In the genomic region with DNA sequence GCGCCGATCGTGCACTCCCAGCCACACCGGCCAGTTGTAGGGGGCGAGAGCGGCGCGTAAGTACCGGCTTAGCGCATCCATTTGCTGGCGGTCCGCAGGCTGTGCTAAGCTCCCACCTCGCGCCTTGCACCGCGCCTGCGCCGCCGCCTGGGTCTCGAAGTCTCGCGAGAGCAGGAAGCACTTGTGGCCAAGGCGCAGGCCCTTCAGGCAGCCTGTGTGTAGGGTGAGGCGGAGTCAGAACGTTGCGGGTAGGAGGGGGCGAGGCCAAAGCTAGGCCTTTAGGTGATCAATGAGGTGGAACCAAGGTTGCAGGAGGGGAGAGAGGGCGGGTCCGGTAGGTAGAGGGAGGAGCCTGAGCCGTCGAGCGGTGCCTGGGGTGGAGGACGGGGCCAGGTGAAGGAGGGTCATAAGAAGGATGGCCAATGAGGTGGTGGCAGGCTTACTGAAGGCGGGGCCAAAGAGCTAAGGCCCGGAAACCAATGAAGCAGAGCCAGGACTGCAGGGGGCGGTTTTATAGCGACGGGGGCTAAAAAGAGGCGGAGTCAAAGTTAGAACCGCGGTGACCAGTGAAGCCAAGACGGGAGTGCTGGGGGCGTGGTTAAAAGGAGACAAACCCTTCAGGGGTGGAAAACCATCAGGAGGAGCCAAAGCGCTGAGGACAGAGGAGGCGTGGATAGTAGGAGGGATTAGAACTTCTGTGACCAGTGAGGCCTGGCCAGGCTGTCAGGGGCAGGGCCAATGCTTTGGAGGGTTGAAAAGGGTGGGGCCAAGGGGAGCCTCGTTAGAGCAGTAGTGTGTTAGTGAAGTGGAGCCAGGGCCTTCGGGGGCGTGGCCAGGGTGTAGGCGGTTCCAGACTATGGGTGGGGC, we compare ENCODE assay signal across 8 mouse cellular contexts. TPM values are rescaled to one million over a fixed set of nuclear protein-coding genes. Genes with fewer than 3 reads are reported as not detected.
DNase-seq lines count a peak whose midpoint lies in the region; ATAC-seq lines count a peak whose summit lies in the region.

No protein-coding gene starts in this region.

- H3K36me3 ChIP-seq in heart, embryonic 10.5 days = no peaks in the 10 kb centered on the region
- no peaks in the 10 kb centered on the region for H3K36me3 ChIP-seq in kidney, embryonic 15.5 days

- peak overlapping the region; percentile 77 for H3K9ac ChIP-seq in kidney, embryonic 15.5 days

- peaks cover 44% of the 10 kb centered on the region for H3K27me3 ChIP-seq in heart, embryonic 10.5 days (ENCODE audit: insufficient read depth, poor library complexity, severe bottlenecking)
- peaks cover 20% of the 10 kb centered on the region for H3K27me3 ChIP-seq in kidney, embryonic 15.5 days

- peak overlapping the region; percentile 70 for H3K4me2 ChIP-seq in kidney, embryonic 15.5 days

- peaks cover 13% of the 10 kb centered on the region for H3K4me1 ChIP-seq in heart, embryonic 10.5 days
- H3K4me1 ChIP-seq in kidney, embryonic 15.5 days = peaks cover 36% of the 10 kb centered on the region

- ATAC-seq in erythroblast, adult 5-6 weeks (replicated peaks; ENCODE audit: low FRiP score, poor library complexity, severe bottlenecking) = peak; percentile 62
- ATAC-seq in kidney, embryonic 15.5 days (replicated peaks; ENCODE audit: low FRiP score) = peak; percentile 95
- peak; percentile 86 for ATAC-seq in monocyte, adult 5-6 weeks (replicated peaks; ENCODE audit: insufficient number of reproducible peaks, low FRiP score, low TSS enrichment, poor library complexity, severe bottlenecking)

- no peaks in the 10 kb centered on the region for H3K9me3 ChIP-seq in heart, embryonic 10.5 days
- no peaks in the 10 kb centered on the region for H3K9me3 ChIP-seq in kidney, embryonic 15.5 days (replicated peaks)

- DNase-seq in B cell, adult 2 months = peak; percentile 94 to 98
- DNase-seq in brain, adult 2 months (ENCODE audit: low read depth, low spot score) = peak; percentile 100
- DNase-seq in heart, embryonic 10.5 days (ENCODE audit: low spot score) = peak; percentile 99
- DNase-seq in liver = peak; percentile 92
- DNase-seq in spleen, postnatal 4 days (ENCODE audit: low spot score in 2 of 2) = peak; percentile 86 to 93

- under 1% methylated on average over 49 of the region's 49 CpGs for WGBS in heart, embryonic 10.5 days
- under 1% methylated on average over 49 of the region's 49 CpGs for WGBS in kidney, embryonic 15.5 days

- peak overlapping the region; percentile 91 for H3K27ac ChIP-seq in heart, embryonic 10.5 days
- H3K27ac ChIP-seq in kidney, embryonic 15.5 days = peak overlapping the region; percentile 94

- H3K4me3 ChIP-seq in heart, embryonic 10.5 days = peak overlapping the region; percentile 67
- H3K4me3 ChIP-seq in kidney, embryonic 15.5 days (replicated peaks) = peak overlapping the region; percentile 67

RNA-seq across cellular contexts. Expression of gene Clec11a, which starts 1.7 kb away (rescaled TPM):
- 0.19 and 0.63 TPM in 2 replicates for total RNA-seq in erythroblast, adult 5-6 weeks (2015; ENCODE audit: low replicate concordance)
- 0.28 and 1.0 TPM in 2 replicates for total RNA-seq in erythroblast, adult 5-6 weeks (2017; ENCODE audit: low replicate concordance)
- polyA plus RNA-seq in heart, embryonic 10.5 days (2016; fragmentation: Nextera tagmentation; extraction: Ambion mirVana) = 0.60 and 1.2 TPM in 2 replicates
- polyA plus RNA-seq in kidney, embryonic 15.5 days (2015; fragmentation: Nextera tagmentation; extraction: Ambion mirVana) = 6.0 and 7.0 TPM in 2 replicates
- total RNA-seq in monocyte, adult 5-6 weeks (2017) = 0.49 to 1.6 TPM (median 0.85 TPM) in 3 replicates

RNA-seq across cellular contexts. Expression of gene Shank1, which starts 5.0 kb away (rescaled TPM):
- not detected in 2 replicates for total RNA-seq in erythroblast, adult 5-6 weeks (2015; ENCODE audit: low replicate concordance)
- not detected in 2 replicates for total RNA-seq in erythroblast, adult 5-6 weeks (2017; ENCODE audit: low replicate concordance)
- 0.47 and 0.84 TPM in 2 replicates for polyA plus RNA-seq in heart, embryonic 10.5 days (2016; fragmentation: Nextera tagmentation; extraction: Ambion mirVana)
- polyA plus RNA-seq in kidney, embryonic 15.5 days (2015; fragmentation: Nextera tagmentation; extraction: Ambion mirVana) = 1.6 and 2.5 TPM in 2 replicates
- 0.19 to 1.2 TPM in 2 of 3 replicates, not detected in the other for total RNA-seq in monocyte, adult 5-6 weeks (2017)

RNA-seq across cellular contexts. Expression of gene Gm15517, which starts 43.8 kb away (rescaled TPM):
- not detected in 2 replicates for total RNA-seq in erythroblast, adult 5-6 weeks (2015; ENCODE audit: low replicate concordance)
- total RNA-seq in erythroblast, adult 5-6 weeks (2017; ENCODE audit: low replicate concordance) = not detected in 2 replicates
- polyA plus RNA-seq in heart, embryonic 10.5 days (2016; fragmentation: Nextera tagmentation; extraction: Ambion mirVana) = not detected in 2 replicates
- polyA plus RNA-seq in kidney, embryonic 15.5 days (2015; fragmentation: Nextera tagmentation; extraction: Ambion mirVana) = not detected in 2 replicates
- not detected in 3 replicates for total RNA-seq in monocyte, adult 5-6 weeks (2017)

RNA-seq across cellular contexts. Expression of gene Acp4, which starts 47.8 kb away (rescaled TPM):
- total RNA-seq in erythroblast, adult 5-6 weeks (2015; ENCODE audit: low replicate concordance) = not detected in 2 replicates
- not detected in 2 replicates for total RNA-seq in erythroblast, adult 5-6 weeks (2017; ENCODE audit: low replicate concordance)
- polyA plus RNA-seq in heart, embryonic 10.5 days (2016; fragmentation: Nextera tagmentation; extraction: Ambion mirVana) = not detected in 2 replicates
- polyA plus RNA-seq in kidney, embryonic 15.5 days (2015; fragmentation: Nextera tagmentation; extraction: Ambion mirVana) = 0.13 and 0.21 TPM in 2 replicates
- total RNA-seq in monocyte, adult 5-6 weeks (2017) = not detected in 3 replicates

RNA-seq across cellular contexts. Expression of gene 2410002F23Rik, which starts 58.5 kb away (rescaled TPM):
- 8.2 and 9.8 TPM in 2 replicates for total RNA-seq in erythroblast, adult 5-6 weeks (2015; ENCODE audit: low replicate concordance)
- 5.6 and 7.8 TPM in 2 replicates for total RNA-seq in erythroblast, adult 5-6 weeks (2017; ENCODE audit: low replicate concordance)
- 121 and 136 TPM in 2 replicates for polyA plus RNA-seq in heart, embryonic 10.5 days (2016; fragmentation: Nextera tagmentation; extraction: Ambion mirVana)
- 159 and 163 TPM in 2 replicates for polyA plus RNA-seq in kidney, embryonic 15.5 days (2015; fragmentation: Nextera tagmentation; extraction: Ambion mirVana)
- 28.3 to 44.7 TPM (median 44.0 TPM) in 3 replicates for total RNA-seq in monocyte, adult 5-6 weeks (2017)

Comparison
In these comparisons a context has a peak if more than half of its experiments do, and no peak if none do; other contexts are left out.
1. Peak in every context shown above with its lines: DNase-seq, ATAC-seq, H3K4me3 ChIP-seq and H3K27ac ChIP-seq.